Mouse (Mus musculus): ENCODE results near the gene Ptprt.

Ptprt gene

DNA sequence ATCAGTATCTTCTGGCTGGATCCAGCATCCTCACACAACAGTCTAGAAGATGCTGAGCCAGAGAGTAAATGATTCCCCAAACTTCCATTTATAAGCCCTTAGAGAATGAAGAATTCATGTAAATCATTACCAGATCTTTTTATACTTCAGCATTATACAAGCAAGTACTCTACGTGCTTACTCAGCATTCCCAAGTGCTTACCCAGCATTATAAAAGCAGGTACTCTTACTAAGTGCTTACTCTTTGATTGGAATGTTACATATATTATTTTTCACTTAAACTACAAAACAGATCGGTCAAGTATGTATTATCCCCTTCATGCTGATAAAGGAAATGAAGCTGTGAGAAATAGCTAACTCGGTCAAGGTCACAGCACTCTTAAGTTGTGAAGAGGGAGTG, 758.8 kb downstream of the Ptprt start:
- no peak for DNase-seq

DNA sequence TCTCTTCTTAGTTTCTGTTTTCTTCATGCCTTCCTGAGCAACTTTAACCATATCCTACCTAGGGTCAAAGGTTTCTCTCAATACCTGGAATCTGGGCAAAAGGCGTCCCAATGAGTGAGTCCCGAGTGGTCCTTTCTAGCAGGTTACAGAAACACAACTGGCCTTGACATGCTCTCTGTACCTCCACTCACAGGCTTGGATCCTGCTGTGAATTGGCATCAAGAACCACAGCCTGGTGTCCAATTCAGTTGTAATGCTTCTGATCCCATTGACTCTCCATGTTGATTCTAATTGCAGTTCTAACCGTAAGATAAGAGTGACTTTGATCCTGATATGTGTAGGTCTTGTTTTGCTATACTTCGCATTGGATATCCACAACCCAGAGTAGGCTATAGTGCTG, 776.5 kb downstream of the Ptprt start:
- no peak for DNase-seq

DNA sequence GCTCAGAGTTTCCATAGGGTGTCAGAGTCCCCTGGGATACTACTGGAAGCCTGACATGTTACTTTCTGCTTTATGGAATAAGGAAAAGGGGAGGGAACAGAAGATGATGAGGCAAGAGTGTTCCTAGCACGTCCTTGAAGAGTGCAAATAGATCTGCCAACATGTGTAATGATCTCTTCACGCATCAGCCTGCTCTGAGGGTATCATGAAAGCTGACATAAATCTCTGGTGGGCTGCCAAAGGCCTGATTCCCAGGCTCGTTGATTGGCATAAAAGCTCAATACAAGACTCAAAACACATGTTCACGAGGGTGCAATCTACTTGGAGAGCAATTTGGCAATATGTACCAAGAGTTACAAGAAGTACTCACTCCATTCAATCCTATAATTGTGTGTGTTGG, 778.4 kb downstream of the Ptprt start:
- DNase-seq: no peak

DNA sequence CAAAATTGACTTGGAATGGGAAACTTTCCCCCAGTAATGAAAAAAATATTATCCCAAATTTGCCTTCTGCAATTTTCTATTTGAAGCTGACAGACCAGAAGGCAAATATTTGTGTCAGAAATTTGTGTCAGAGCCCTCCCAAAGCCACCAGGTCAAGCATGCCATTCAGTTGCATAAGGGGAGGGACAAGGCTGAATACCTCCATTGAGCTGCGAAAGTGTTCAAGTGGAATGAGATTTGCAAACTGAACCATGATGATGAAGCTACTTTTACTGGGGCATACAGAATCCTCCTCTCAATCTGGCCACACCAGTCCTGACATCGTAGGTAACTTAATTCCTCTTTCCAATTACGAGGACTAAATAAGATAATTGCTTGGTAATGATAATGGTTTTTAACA, 780.0 kb downstream of the Ptprt start:
- DNase-seq: no peak

DNA sequence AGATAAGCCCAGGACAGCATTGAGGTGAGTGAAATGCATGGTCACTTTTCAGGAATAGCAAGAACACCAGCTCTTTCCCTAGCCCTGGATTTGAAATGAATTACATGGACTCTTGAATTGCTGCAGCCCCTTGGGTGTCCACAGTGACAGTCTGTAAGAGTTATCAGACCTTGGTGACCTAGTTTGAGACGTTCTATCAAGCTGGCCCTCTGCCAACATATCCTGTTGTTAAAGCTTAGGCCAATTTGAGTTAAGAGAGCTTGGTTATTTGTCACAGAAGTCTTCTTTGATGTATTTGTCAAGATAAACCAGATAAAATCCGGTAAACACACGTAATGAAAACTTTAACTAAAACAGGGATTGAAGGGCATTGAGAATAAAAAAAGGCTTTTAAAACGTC, 795.7 kb downstream of the Ptprt start:
- no peak for DNase-seq

DNA sequence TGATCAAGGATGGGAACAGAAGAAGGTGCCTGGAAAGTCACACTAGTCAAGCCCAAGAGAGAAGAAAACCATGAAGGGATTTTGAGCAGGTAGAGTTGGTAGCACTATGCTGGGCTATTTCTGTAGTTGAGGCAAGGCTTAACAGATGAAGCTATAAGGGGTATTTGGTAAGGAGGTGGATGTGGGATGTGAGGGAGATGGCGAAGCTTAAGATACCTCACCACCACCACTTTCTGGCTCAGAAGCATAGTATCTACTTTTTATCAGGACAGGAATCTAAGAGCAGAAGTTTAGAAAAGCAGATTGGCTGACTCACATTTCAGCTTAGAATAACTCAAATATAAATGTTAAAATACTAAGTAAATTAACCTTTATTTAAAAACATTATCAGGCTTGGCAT, 802.1 kb downstream of the Ptprt start:
- no peak for DNase-seq

DNA sequence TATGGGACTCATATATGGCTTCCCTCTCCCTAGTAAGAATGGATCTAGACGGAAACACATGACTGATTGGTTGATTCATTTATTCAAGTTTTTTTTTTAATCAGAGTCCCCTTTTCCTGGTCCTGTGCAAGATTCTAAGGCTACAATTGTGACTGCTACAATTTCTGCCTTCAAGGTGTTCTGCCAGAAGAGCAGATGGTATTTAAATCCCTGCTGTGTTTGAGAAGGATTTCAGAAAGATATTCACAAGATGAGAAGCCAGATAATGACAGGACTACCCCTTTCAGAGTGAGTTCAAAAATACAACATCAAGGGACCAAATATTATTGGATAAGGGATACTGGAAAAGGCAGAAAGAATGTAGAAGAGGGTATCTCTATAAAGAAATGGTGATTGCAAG, 802.6 kb downstream of the Ptprt start:
- peak; percentile 68 for DNase-seq

DNA sequence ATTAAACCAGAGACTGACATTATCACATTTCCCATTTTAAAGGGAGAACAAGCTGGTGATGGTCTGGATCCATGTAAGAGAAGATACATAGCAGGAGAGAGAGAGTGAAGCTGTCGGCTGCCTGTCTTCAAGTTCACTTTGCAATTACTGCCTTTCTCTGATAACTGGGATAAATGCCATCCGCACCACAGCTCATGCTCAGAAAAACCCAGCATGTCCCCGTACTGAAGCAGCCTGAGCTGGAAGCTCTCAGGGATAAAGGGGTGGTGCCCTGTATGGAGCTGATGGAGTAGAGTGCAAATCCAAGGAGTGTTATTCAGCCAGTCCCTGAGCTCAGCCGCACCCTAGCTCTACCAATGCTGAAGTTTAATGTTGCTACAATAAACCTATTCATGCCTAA, 825.9 kb downstream of the Ptprt start:
- DNase-seq: peak; percentile 19

DNA sequence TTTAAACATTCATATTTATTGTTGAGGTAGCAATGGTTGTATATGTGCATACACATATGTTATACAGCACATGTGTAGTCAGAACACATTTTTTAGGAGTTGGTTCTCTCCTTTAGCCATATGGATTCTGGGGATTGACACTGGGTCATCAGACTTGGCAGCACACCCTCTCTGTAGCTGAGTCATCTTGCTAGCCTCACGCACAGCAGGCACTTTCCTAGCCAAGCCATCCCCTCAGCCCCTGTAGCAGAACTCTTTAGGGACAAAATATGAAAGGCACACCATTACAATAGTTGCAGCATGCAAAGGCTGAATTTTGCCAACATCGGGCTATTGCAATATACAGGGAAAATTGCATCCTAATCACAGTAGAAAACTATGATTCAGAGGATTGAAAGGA, 827.1 kb downstream of the Ptprt start:
- peak; percentile 39 for DNase-seq

DNA sequence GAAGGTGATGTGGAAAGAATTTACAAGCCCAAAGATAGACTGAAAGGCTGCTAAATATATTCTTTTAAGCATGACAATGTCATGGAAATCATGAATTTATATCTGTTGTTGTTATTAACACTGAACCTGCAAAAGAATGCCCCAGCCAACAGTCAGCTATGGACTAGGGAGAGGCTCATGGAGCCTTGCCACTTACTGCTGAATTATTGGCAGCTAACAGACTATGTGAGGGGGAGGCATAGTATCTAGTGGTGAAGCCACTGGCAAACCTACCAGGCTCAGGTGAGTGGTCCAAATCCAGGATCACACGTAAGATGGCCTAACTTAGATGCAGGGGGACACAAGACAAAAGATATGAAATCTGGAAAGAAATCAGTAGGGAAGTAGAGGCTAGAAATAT, 847.6 kb downstream of the Ptprt start:
- no peak for DNase-seq

DNA sequence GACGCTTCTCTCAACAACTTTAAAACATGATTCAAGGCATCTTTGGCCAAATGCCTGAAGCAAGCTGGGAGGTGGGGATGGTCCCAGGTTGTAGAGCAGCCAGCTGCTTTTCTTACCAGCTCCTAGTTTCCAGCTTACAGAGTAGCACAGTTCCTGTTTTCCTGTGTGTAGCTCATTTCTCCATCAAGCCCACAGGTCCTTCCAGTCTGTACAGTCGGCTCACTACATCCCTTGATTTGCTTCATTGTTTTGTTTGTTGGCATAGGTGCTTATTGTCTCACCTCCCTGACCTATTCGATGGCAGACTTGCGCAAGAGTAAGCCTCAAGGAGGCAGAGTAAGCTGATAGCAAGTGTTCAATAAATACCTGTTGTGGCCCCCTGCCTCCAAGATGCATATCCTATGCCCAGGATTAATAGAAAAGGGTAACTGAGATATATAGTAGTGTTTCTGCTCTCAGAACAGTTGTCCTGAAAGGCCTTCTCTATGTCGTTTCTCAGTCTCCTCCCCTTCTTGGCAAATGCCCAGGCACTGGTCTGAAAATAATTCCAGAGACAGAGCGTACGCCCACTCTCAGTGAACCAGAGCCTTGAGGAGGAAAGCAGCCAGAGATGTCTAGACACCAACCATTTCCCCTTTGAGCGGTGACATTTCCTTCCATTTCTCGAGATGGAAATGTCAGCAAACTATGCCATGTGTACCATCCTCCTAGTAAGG, 852.7 kb downstream of the Ptprt start:
- no peak for DNase-seq

DNA sequence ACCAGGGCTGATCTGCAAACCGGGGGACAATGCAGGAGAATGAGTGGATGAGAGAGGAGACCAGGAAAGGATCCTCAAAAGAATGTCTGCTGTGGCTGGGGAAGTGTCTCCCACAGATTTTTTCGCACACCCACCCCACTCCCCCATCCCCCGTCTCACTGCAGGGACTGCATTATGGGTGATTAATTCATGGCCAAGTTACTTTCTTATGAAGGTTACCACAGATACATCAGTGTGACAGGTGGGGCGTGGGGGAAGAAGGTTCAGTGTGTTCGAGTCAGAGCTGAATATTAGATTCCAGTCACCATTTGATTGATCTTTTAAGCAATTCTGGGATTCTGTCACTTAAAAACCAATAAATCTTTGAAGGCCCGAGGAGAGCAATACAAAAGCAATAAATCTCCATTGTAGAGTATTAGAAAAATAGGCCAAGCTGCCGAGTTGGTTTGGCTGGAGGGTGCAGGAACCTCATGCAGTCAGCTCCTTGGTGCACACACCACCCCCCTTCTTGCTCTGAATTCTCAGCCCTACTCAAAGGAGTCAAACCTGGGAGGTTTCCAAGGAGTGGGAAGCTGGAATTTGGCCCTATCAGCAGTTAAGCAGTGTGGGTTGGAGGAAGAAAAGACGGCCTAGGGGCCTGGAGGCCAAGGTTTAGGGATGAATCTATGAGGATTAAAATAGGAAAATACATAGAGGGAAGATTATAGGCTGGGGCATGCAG, 854.5 kb downstream of the Ptprt start:
- no peak for DNase-seq

DNA sequence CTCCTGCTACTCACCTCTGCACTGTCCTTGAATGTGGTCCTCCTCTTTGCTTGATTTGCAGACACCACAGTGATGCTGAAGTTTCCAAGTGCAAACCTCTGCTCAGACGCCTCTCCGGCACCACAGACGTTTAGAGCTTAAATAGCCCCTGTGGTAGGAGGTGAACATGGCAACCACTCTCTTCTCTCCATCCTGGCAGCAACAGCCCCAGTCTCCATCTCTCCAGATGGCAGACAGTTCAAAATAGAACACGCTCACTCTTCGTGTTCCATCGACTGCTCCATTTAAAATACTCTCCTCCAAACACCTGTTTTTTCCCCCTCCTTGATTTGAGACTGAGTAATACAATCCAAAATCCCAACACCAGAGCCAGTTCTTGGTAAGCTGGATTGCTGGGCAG, 861.0 kb downstream of the Ptprt start:
- peak; percentile 9 for DNase-seq

DNA sequence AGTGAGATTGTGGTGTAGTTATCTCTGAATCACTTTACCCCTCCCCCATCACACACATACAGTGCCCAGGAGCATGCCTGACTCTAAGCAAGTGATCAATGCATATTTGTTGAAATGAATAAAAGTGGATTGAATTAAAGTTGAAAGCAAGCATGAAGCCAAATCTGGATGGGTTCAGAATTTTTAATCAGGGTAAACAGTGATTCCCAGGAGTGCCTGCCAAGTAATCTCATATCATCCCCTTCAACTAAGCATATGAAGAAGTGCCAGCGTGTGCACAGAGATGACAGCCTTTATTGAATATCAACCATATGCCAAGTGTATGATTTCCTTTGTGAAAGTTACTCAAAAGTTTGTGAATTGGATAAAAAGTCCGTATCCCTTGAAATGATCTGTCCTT, 893.4 kb downstream of the Ptprt start:
- DNase-seq: no peak

DNA sequence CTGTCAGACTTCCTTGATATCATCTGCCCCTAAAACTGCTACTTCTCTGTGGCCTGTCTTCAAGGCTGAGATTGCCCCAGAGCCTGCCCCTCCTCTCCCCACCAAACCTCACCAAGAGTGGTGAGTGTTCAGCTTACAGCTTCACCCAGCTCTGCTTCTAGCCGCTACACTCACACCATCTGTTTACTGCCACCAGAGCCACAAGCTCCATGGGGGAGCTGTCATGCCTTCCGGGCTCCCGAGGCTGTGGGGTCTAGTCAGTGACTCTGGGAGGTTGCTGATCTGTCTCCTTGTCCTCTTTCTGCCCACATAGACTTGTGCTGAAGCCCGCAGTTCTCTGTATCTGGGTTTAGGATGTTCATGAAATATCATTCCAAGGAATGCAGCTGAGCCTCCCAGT, 947.9 kb downstream of the Ptprt start:
- peak; percentile 38 for DNase-seq

DNA sequence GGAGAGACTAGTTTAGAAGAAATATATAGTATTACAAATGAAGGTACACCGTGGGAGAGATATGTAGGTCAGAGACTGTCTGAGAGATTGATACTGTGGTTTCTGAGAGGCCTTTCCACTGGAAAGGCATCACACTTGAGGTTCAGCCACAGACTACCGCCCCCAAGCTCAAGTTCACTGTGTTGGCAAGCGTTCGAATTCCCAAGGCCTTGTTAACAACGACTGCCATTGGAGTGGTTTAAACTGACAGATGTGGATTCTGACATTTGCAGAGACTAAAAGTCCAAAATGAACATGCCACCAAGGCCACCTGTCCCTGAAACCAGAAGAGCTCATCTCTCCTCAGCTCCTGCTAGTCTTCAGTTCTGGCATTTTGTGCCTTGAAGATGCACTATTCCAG, 951.6 kb downstream of the Ptprt start:
- DNase-seq: no peak

DNA sequence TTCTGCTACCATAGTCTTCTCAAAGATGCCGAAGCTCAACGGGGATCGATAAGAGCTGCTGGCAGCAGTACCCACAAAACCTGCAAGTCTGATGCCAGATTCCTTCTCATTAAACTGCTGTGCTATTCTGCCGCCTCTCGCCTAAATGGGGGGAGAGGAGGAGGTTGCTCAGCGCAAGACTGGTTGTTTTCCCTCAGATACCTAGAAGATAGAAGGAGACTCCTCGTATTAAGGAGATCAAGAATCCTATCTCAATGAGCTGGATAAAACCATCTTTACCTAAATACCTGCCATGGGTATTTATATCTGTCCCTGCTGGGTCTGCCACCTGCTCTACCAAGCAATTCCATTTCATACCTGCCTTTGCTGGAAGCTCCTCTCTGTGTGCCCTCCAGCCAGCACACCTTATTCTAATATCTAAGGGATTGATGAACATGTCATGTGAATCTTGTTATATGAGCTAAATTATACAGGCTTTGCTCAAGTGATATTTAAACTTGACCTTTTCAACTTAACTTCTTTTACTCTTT, 954.5 kb downstream of the Ptprt start:
- DNase-seq: peak; percentile 45

DNA sequence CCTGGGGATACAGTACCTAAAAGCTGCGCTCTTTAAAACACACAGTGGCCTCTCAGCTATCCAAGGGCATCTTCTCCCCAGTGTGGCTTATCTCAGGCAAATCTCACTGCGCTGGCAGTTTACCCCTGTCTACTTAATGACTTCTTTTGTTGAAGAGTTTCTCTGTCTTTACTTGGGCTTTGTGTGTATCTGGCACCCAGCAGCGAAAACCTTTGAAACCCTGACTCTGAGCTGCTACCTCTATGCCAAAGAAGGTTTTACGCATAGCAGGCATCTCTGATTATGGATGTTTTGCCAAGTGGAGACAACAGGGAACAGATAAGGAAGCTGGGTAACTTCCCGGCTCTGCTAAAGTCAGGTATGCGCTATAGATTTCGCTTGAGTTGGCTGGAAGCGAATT, 956.1 kb downstream of the Ptprt start:
- DNase-seq: peak; percentile 8

DNA sequence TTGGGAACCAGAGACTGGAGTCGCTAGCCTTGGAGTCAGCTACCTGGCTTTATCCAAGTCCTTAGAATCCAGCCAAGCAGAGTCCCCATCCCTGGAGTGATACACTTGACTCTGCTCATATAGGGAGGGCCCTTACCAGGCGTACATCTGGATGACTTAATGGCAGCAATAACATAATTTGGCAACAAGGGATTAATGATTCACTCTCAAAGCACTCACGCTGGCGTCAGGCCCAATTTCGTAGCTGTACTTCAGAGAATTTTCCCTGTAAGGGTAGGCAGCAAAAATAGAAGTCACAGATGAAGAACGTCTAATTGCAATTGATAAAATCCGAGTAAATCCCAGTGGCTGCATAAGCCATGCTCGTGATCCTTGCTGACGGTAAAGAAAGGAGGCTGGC, 956.5 kb downstream of the Ptprt start:
- DNase-seq: no peak

DNA sequence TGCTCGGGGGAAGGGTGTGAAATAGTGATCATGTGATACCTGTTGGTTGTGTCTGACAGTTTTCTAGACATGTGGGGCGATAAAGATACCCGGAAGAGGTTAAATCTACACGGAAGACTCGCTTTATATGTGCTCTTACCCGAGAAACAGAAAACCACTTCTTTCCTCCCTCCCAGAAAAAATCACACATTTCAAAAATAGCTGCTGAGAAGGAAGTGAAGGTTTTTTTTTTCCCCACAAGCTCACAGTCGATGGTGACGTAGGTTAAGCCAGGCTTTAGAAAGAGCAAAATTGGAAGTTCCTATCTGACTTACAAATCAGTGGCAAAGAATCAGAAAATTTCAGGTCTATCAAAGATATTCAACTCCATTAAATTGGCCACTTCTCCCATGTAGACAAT, 965.1 kb downstream of the Ptprt start:
- no peak for DNase-seq

DNA sequence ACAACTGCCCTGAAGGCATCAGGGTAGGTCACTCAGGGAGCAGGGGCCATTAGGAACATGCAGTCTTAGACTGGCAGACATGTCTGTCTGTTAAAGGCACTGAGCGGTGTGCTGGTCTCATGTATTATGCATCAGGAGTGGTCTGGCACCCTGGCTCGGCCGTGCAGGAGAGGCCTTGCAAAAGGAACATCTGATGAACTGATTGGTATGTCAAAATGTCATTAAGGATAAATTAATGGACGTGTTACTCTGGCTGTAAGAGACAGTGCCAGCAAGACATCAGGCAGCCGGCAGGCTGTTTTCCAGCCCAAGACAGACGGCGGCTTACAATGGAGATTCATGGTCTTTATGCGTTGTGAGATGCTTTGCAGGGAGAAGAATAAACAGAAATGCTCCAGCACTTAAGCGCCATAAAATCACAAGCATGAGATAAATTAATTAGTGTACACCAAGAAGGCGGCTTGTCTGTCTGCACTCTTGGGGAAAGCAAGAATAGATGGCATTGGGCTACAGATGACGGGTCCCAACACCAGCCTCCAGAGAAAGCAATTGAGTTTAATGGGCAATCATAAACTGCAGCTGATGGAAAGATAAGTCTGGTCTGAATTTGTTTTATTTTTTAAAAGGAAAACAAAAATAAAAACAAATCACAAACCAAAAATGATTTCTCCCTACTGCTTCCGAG, 992.5 kb downstream of the Ptprt start:
- DNase-seq: no peak

DNA sequence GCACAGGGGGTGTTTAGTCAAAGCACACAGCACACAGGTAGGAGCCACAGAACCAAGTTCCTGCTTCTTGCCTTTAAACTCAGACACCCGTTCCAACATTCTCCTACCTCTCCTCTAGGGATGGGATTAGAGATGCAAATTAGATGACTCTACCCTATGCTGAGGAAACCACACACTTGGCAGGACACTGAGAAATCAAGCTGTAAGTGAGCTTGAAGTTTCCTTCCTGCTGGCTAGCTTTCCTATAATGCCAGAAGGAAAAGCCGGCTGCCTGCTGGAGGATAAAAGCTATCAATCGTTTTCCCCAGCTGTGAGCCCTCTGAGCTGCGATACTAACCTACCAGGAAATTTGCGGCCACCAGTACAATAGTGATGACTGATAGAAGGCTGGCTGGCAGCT, 999.0 kb downstream of the Ptprt start:
- no peak for DNase-seq

DNA sequence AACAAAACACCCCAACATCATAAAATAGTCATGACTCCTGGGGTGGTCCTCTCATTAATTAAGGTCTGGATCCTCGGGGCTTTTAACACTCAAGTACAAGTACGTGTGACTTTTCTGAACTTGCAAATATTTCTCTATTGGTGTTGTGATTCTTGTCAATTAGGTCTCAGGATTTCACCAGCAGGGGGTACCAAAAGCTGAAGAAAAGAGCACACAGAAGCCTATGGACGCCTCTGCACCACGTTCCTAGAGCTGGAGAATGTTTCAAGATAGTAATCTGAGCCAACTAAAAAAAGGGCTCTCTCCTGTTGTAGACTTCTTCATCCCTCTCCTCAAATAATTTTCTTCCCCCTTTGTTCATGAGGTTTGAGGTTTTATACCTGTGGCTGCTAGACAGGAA, 1000.1 kb downstream of the Ptprt start:
- peak; percentile 7 for DNase-seq

DNA sequence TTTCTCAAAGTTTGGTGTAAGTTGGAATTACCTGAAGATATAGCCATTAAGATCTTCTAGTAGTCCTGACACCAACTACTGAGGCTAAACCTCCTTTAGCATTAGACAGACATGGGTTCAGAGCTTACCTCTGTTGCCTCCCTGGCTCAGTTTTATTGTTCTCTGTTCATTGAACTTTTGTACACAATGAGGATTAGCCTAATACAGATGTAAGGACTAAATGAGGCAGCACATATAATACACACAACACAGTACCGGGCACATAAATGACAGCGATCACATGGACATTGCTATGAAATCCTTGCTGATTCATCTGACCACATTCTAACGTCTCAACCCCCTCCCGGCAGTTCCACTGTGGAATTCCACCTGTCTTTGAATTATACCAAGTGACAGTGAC, 1003.9 kb downstream of the Ptprt start:
- DNase-seq: no peak
